In genomic region chr5:111770266-111770665, GRCm38 (mm10) we compare ENCODE assay signal across 8 mouse cellular contexts. TPM values are rescaled to one million over a fixed set of nuclear protein-coding genes. Genes with fewer than 3 reads are reported as not detected.
A peak's percentile ranks its signal among the peaks of the same experiment; 100 is the strongest.
DNase-seq lines count a peak whose midpoint lies in the region; ATAC-seq and TF ChIP-seq lines count a peak whose summit lies in the region.

No protein-coding gene starts in this region.

- TF ChIP-seq POLR2A in embryonic fibroblast, embryonic 13.5 days (IDR thresholded peaks at IDR 0.05; ENCODE audit: low read depth, low read length) = no peak

- H3K4me2 ChIP-seq in heart, embryonic 16.5 days (ENCODE audit: low read depth, low read length) = peak overlapping the region; percentile 49
- H3K4me2 ChIP-seq in midbrain, postnatal 0 days (ENCODE audit: low read depth, low read length, poor library complexity, severe bottlenecking) = no peak overlapping the region

- peak; percentile 53 for DNase-seq in ZHBTc4 (ENCODE audit: low read depth, low spot score)
- DNase-seq in kidney, postnatal 4 days = peak; percentile 75 to 85
- DNase-seq in midbrain, postnatal 0 days (ENCODE audit: low spot score) = peak; percentile 33
- DNase-seq in frontal cortex, postnatal 14 days (ENCODE audit: low spot score in 2 of 2) = no peak
- no peak for DNase-seq in right cerebral cortex, postnatal 36 days (ENCODE audit: low spot score in 2 of 2)

- no peaks in the 10 kb centered on the region for H3K9me3 ChIP-seq in heart, embryonic 16.5 days (replicated peaks; ENCODE audit: control insufficient read depth, low read length)
- no peaks in the 10 kb centered on the region for H3K9me3 ChIP-seq in midbrain, postnatal 0 days (ENCODE audit: low read length)

- H3K9ac ChIP-seq in heart, embryonic 16.5 days (ENCODE audit: low read length) = peak overlapping the region; percentile 19; the same call in 1 of the 2 replicates
- no peak overlapping the region for H3K9ac ChIP-seq in midbrain, postnatal 0 days (replicated peaks; ENCODE audit: low read length, poor library complexity, severe bottlenecking)

- 0 out of 2 replicates have a peak overlapping the region, but pooled peaks have one; percentile 47 for H3K27ac ChIP-seq in embryonic fibroblast, embryonic 13.5 days (ENCODE audit: insufficient read depth, low read length)
- 0 out of 2 replicates have a peak overlapping the region, but pooled peaks have one; percentile 44 for H3K27ac ChIP-seq in heart, embryonic 16.5 days (ENCODE audit: low read length)
- H3K27ac ChIP-seq in midbrain, postnatal 0 days (ENCODE audit: low read depth, low read length) = no peak overlapping the region

- 10% methylated on average over 15 of the region's 15 CpGs for WGBS in heart, embryonic 16.5 days
- 18% methylated on average over 15 of the region's 15 CpGs for WGBS in midbrain, postnatal 0 days

- TF ChIP-seq CTCF in embryonic fibroblast, embryonic 13.5 days (IDR thresholded peaks at IDR 0.05; ENCODE audit: borderline replicate concordance, insufficient read depth, low read length) = no peak
- no peak for TF ChIP-seq CTCF in midbrain, postnatal 0 days (IDR thresholded peaks at IDR 0.05)

- no peaks in the 10 kb centered on the region for H3K27me3 ChIP-seq in heart, embryonic 16.5 days (ENCODE audit: control insufficient read depth, insufficient read depth, low read length)
- no peaks in the 10 kb centered on the region for H3K27me3 ChIP-seq in midbrain, postnatal 0 days (ENCODE audit: insufficient read depth, low read length)

- peaks cover 3% of the 10 kb centered on the region; the same call in 1 of the 2 replicates for H3K4me1 ChIP-seq in embryonic fibroblast, embryonic 13.5 days (ENCODE audit: control insufficient read depth, insufficient read depth, low read length)
- H3K4me1 ChIP-seq in heart, embryonic 16.5 days (ENCODE audit: control insufficient read depth, insufficient read depth, low read length) = peaks cover 20% of the 10 kb centered on the region
- H3K4me1 ChIP-seq in midbrain, postnatal 0 days (ENCODE audit: insufficient read depth, low read length) = peaks cover 15% of the 10 kb centered on the region

- no peak overlapping the region for H3K4me3 ChIP-seq in embryonic fibroblast, embryonic 13.5 days (ENCODE audit: insufficient read depth, low read length)
- H3K4me3 ChIP-seq in heart, embryonic 16.5 days (ENCODE audit: low read length) = no peak overlapping the region
- H3K4me3 ChIP-seq in midbrain, postnatal 0 days (ENCODE audit: low read depth, low read length) = no peak overlapping the region

- H3K36me3 ChIP-seq in heart, embryonic 16.5 days (ENCODE audit: control insufficient read depth, insufficient read depth) = no peaks in the 10 kb centered on the region
- H3K36me3 ChIP-seq in midbrain, postnatal 0 days (ENCODE audit: insufficient read depth, low read length) = no peaks in the 10 kb centered on the region

- peak; percentile 75 for ATAC-seq in heart, embryonic 16.5 days (replicated peaks; ENCODE audit: extremely low read depth, insufficient read depth, low FRiP score)
- ATAC-seq in midbrain, postnatal 0 days (ENCODE audit: low FRiP score) = 0 out of 2 replicates have a peak, but pooled peaks have one; percentile 47
- no peak for ATAC-seq in megakaryocyte-erythroid progenitor cell, adult 5-6 weeks (replicated peaks; ENCODE audit: low FRiP score, low TSS enrichment, poor library complexity, severe bottlenecking)

RNA-seq across cellular contexts. Expression of gene Gm26897, which starts 36.5 kb away (rescaled TPM):
- not detected in 2 replicates for polyA plus RNA-seq in embryonic fibroblast, embryonic 13.5 days (2011; ENCODE audit: insufficient read length, low read depth, missing spikeins)
- polyA plus RNA-seq in heart, embryonic 16.5 days (2015; fragmentation: Nextera tagmentation; extraction: Ambion mirVana) = not detected in 2 replicates
- total RNA-seq in midbrain, postnatal 0 days (2014; rRNA removed) = not detected in 2 replicates
- not detected in 2 replicates for polyA plus RNA-seq in midbrain, postnatal 0 days (2015; fragmentation: Nextera tagmentation; extraction: Ambion mirVana)
- total RNA-seq in megakaryocyte-erythroid progenitor cell, adult 5-6 weeks (2014; fragmentation: Nextera tagmentation) = not detected in 2 replicates
- not detected in 2 replicates for total RNA-seq in megakaryocyte-erythroid progenitor cell, adult 5-6 weeks (2017)

Comparison
In these comparisons a context has a peak if more than half of its experiments do, and no peak if none do; other contexts are left out.
1. DNase-seq: peak in ZHBTc4 (single experiment), kidney, postnatal 4 days (2 of 2) and midbrain, postnatal 0 days (single experiment); none in frontal cortex, postnatal 14 days (0 of 2) and right cerebral cortex, postnatal 36 days (0 of 2).